Mouse (Mus musculus): ENCODE data around the gene Olfr1471.
"Not testable (repeated sequence)": the region's sequence is repeated elsewhere in the genome, so short reads cannot be mapped to it uniquely, and the experiment has no call there.

Gene Olfr1471

DNA sequence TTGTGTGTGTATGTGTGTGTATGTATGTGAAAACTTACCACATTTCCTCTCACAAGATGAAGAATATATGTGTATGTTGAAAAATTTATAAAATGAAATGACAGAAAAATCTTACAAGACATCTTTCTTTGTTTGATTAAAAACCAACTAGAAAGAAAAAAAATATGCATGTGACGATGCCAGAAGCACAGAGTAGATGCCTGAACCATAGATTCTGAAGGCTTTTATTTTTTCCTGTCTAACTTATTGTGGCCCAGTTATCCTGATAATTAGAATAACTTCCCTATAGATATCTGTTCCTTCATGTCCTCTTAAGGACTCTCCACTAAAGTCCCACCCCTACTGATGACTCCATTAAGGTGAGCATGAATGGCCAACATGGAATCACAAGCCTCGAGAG is at the start of gene Olfr1471:
Gene Olfr1471 (plus strand): TSS at position 301 of the 400 bp plus-strand sequence.
- DNase-seq (ENCODE audit: low spot score in 2 of 2): not testable (repeated sequence)

DNA sequence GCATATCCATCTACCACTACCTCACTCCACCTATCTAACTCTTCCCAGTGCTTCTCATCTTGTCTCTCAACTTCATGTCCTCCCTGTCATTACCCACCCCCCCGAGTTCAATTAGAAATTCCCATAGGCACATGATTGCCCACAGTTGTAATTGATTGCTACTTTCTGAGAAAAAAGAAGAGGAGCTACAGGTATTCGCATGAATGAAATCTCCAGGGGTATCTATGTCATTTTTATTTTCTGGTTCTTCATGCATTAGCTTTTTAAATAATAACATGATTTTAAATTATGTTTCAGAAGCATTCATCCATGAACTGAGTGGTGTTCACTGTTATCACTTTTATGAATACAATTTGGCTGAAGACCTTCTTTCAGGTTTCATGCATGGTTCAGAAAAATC is 35.7 kb upstream of the Olfr1471 start, which contains the start of gene Olfr1469:
Gene Olfr1469 (plus strand): TSS at position 301 of the 400 bp plus-strand sequence.
- DNase-seq (ENCODE audit: low spot score in 2 of 2): no peak

DNA sequence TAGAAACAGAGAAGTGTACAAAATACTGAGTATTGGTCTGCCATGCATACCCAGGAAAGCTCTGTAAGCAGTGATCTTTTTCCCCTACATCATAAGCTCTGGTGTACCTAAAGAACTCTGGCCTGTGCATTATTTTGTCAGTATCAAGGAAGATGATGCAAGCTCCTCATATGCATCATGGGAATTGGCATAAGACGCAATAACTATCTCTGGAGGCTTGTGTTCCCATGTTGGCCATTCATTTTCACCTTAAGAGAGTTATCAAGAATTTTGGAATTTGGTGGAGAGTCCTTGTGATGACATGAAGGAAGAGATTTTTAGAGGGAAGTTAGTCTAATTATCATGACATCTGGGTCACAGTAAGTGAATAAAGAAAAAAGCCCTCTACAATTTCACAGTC is 12.8 kb downstream of the Olfr1471 start, which contains the start of gene Olfr1472:
Gene Olfr1472 (minus strand): TSS at position 101 of the 400 bp plus-strand sequence.
- no peak for DNase-seq (ENCODE audit: low spot score in 2 of 2)

DNA sequence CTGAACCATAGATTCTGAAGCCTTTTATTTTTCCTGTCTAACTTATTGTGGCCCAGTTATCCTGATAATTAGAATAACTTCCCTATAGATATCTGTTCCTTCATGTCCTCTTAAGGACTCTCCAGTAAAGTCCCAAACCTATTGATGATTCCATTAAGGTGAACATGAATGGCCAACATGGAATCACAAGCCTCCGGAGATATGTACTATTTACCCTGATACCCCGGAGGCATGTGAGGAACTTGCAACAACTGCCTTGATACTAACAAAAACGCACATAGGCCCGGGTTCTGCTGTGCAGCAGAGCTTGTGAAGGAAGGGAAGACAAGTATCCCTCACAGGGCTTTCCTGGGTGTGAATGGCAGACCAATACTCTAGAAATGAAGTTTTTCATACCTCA is 26.1 kb downstream of the Olfr1471 start, which contains the start of gene Olfr1474:
Gene Olfr1474 (plus strand): TSS at position 301 of the 400 bp plus-strand sequence.
- not testable (repeated sequence) for DNase-seq (ENCODE audit: low spot score in 2 of 2)

DNA sequence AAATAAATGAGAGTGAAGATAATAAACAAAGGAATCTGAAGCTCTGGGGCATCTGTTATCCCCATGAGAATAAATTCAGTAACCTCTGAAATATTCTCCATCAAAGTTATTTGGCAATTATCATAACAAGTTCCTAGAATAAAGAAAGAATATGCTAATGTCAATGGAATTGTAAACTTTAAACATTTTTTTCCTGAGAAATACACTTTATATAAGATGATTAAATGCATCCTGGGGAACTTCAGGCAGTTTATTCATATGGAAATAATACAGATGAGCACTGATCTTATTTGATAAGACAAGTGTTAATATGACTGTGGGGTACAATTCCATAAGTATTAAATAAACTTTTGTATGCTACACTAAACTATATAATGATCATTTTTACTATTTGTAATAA is 36.9 kb downstream of the Olfr1471 start, which contains the start of gene Olfr1475:
Gene Olfr1475 (minus strand): TSS at position 101 of the 400 bp plus-strand sequence.
- DNase-seq (ENCODE audit: low spot score in 2 of 2): no peak

DNA sequence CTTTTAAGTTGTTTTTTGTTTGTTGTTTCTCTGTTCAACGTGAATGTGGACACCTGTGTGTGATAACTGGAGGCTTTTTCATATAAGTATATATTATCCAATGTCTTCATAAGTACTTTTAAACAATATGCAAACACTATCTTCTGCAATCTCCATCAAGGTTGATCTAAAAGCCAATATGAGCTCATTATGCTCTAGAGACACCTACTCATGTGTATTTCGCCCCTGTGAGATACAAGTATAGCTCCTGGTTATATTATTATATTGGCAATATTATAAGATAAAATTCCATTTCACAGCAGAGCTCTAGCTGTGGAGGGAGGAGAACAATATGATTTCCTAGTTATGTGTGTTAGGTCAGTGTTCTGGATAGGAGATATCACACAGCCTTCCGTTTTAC is 57.0 kb downstream of the Olfr1471 start, which contains the start of gene Olfr1477:
Gene Olfr1477 (plus strand): TSS at position 301 of the 400 bp plus-strand sequence.
- no peak for DNase-seq (ENCODE audit: low spot score in 2 of 2)

All from frontal cortex, postnatal 10 days (tissue).